Mouse (Mus musculus) urinary bladder, postnatal 4 days (tissue): ENCODE results near the gene Efemp1.
A peak's percentile ranks its signal among the peaks of the same experiment; 100 is the strongest.

ENCODE experiments used
- DNase-seq, 2 experiments: peaks; one replicate each; pipeline ENCODE4 v3.0.0; 2021 to 2022; ENCODE audit warnings: low spot score in 2 of 2

The Efemp1 gene

DNA sequence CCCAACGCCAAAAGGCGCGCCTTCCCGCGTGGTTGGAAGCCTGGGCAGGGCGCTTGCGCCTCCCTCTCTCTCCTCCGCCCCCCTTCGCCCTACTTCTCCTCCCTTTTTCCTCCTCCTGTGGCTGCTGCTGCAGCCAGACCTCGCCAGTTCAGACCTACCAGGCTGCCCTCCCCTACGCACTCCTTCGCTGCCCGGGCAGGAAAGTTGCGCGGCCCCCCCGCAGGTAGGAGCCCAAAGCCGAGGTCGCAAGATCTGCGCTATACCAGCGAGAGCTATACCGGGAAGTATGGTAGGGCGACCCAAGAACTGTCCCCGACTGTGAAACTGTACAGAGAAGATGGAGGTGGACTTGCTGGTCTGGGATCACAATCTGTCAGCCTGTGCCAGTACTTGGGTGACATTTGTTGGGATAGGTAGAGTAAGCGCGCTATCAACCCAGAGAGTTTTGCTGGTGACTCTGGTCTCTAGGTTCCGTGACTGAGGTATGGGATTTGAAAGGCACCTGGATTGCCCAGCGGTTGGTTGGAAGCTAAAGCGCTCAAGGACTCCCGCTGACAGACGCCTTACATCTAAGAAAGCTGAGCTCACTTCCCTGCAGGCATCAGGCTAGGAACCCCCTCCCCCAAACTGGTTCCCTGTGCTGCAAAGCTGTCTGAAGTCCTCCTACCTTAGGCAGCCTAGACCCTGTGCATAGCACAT, at the start of gene Efemp1:
Efemp1 (plus strand) TSS at position 103 of the 699 bp plus-strand sequence.
- DNase-seq = peak; percentile 30 to 61

DNA sequence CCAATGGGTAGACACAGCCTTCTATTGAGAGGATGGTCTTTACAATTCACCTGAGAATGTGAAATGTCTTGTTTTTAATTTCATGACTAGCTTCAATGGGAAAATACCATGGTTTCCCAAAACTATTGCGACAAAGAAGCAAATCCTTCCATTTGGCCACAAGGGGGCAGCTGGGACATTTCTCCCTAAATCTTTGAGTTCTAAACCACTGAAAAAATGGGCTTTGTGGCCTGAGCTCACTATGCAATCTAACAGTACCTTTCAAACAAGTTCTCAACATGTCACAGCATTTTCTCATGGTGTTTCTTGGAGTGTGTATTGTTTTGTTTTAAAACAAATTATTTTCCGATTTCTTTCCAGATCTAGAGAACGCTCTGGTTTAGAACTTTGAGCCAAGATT, 44.3 kb upstream of the Efemp1 start:
- no peak for DNase-seq

DNA sequence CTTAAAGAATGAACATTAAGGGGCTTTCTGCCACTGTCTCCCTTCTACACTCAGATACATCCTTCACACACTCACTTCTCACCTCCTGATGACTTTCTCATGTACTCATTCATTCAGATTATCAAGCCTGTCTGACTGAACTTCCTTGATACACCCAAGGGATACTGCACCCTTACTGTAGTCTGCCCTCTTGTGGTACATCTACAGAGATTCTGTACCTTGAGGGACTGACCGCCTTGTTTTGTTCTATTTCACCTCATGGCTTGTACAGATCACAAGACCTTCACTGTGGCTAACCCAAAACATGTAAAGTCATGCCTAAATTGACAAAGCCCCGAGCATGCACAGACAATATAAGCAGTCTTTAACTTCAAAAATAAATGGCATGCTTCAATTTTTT, 41.1 kb upstream of the Efemp1 start:
- DNase-seq = no peak

DNA sequence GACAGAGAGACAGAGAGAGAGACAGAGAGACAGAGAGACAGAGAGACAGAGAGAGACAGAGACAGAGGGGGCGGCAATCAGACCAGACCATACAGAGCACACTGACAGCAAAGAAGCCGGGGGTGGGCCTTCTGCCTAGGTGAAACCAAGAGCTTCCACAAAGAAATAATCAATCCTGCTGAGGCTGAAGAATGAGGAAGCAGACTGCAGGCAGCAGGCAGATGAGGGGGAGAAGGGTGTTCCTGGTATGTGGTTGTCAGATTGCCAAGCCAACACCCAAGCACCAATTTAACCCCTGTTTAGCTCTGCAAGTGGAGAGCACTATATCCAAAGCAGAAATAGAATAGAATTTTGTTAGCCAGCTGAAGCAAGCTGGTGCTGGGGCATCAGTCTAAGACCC, 40.4 kb upstream of the Efemp1 start:
- DNase-seq = peak in 1 of 2 experiments; percentile 26

DNA sequence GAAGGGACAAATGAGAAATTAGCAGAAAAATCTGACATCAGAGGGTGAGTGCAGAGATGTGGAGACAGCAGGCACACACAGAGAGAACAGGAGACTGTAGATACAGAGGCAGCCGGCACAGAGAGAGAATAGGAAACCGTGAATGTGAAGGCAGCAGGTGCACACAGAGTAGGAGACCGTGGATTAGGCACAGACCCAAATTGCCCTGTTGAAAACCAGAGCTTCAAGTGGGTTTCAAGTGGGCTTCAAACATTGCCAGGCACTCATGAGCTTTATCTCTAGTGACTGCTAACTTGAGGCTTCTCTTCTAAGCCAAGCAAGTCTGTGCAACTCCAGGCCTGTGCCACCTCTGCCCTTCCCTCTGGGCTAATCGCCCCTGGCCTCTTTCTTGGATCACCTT, 35.6 kb upstream of the Efemp1 start:
- DNase-seq = no peak

DNA sequence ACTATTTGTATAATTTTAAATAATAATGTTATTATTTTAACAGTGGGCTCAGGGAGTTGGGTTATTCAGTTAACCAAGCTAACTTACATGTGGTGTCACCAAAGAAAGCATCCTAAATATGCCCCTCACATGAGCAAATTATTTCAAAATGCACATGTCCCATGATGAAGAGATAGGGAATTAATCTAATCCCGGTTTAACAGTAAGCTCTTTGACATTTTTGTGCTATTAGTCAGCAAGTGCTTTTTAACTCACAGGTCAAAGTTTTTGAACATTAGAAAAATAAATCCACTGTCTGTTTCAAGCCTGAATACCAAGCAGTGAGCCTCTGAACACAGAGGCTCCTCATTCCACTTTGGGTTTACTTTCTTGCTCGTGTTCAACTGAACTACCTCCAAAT, 26.1 kb upstream of the Efemp1 start:
- DNase-seq = no peak

DNA sequence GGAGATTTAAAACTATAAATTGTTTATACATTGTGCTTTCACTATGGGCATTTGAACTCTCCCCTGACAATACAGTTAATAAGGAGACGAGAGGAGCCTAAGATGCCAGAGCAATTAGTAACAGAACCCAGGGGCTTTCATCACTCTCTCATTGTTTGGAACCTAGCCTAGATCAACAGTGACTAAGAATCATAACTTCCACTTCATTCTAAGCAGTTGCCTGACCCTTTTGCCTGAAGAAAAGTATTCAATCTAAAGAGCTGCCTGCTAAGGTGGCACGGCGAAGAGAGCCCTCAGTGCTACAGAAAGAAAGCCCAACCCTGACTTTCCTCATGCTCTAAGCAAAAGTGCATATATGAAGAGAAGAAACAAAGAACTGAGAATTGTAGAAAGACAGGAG, 19.2 kb upstream of the Efemp1 start:
- DNase-seq = no peak

DNA sequence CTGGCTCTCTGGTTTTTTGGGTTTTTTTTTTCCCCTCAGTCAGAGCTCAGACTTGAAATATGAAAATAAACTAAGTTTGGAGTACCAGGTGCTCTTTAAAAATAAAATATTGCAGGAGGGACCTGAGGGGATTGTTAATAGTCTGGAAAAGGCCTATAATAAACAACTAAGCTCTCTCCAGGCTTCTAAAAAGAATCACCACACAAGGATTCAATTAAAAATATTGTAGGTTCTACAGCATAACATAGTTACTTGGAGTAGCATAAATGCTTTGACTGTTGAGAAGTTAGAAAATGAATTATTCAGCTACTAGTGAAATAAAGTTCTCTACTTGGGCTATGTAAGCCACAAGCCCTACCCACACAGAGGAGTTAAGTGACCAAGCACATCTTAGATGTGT, 17.9 kb upstream of the Efemp1 start:
- no peak for DNase-seq

DNA sequence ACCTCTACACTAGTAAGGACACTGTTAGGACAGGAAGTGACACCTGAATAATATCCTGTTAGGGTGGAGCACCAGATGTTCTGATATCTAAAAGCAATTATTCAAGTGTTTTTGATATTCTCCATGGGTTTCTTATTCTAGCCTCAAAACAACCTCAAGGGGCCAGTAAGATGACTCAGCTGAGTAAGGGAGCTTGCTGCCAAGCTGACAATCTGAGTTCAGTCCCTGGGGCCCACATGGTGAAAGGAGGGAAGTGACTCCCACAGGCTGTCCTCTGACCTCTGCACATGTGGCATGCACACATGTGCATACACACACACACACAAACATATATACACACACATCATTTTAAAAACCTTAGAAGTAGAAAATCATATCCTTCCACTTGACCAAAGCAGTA, 3.2 kb upstream of the Efemp1 start:
- no peak for DNase-seq

DNA sequence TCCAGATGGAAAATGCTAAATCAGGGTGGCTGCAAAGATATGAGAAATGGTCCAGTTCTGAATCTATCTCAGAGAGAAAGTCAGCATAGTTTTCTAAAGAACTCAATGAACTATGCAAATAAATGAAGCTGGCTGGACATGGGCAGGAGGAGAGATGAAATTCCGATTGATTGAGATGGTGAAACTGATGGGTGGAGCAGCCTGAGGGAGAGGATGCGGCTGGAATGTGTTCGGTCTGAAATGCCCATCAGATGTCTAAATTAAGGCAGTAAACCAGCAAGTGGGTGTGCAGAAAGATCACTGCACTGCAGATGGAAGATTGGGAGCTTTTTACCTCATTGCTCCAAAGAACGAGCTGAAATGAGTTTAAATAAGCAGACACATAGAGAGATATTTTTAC, 1.4 kb upstream of the Efemp1 start:
- no peak for DNase-seq

DNA sequence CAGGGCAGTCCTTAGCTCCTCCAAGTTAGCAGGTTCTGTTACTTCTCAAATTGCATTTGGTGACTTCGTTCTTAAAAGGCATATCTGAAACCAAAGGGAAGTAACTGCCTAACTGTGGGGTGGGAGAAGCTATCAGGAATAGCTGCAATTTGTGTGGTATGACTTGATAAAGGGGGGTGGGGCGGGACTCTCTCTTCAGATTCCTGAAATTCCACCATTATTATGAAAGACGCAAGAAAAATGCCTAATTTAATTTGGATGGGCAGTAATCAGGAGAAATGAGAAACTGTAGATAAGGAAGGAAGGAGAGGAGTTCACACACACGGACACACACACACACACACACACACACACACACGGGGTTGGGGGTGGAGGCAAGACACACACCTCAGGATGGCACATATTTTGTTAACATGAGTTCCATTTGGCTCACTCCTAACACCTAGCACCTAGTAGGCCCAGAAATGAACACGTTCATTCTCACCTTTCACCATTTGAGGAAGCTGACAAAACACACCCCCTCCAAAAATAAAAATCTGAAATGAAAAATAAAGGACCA, 564 bp upstream of the Efemp1 start:
- DNase-seq = no peak

DNA sequence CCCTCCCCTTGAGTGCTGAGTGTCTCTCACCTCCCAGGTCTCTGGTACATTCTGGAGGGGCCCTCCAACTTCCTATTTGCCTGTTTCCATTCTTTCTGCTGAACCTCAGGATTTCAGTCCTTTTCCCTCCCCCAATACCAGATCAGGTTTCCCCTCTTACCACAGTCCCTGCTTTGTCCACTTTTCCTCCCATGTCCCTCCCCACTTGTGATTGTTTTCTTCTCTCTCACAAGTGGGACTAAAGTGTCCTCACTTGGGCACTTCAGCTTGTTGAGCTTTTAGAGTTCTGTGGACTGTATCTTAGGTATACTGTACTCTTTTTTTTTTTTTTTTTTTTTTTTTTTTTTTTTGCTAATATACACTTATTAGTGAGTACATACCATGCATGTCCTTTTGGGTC, 6.1 kb downstream of the Efemp1 start:
- no peak for DNase-seq

DNA sequence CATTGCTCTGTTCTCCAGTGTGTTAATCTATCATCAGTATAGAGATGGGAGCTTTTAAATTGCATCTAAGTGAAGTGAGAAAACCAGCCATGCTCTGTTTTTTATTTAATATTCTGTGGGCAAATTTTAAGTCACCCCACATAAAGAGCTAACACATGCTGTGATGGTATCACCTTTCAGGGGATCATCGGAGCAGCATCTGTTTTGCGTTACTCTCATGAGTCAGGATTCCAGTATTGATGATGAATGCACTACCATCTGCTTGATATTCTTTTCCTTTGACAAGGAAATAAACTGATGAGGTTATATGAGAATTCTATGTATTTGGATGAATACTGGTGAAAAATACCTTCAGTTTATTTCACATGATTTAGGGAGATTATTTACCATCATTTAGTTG, 16.1 kb downstream of the Efemp1 start:
- no peak for DNase-seq

DNA sequence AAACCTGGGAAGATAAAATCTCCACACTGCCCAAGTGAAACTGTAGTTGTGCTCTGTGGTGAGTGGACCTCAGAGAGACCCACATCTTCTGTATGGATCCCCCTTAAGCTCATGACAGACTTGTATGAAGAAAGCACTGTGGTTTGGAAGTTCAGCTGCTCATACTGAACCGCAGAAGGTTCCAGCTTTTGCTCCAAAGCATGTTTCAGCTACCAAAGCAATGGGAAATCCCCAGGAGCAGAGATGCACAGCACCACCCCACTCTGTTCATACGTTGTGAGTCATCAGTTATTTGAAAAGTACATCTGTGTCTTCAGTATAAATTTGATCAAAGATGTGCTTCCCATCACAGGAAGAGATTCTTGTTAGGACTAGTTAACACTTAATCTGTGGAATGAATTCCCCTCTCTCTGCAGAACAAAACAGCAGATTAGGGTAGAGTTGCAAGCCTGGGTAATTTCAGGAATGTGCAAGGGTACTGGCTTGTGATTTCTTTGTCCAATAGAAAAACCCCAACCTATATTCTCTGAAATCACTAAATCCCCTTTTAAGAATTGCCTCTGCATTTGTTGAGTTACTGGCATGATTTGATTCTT, 28.5 kb downstream of the Efemp1 start:
- DNase-seq = no peak

DNA sequence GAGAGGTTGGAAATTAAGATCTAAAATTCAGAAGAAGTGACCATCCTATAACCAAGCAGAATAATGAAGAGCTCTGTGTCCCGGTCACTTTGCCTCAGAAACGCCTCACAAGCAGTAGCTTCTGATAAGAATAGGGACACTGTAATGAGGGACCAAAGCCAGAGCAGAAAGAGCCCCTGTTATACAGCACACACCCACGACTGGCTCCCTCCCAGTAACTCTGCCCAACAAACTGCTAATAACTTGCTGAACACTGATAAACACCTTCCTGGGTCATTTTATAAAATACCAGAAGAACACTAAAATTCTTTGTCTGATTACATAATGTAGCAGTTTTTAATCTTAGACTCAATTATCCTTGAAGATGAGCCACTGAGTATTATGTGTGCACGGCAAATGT, 30.1 kb downstream of the Efemp1 start:
- DNase-seq = no peak

DNA sequence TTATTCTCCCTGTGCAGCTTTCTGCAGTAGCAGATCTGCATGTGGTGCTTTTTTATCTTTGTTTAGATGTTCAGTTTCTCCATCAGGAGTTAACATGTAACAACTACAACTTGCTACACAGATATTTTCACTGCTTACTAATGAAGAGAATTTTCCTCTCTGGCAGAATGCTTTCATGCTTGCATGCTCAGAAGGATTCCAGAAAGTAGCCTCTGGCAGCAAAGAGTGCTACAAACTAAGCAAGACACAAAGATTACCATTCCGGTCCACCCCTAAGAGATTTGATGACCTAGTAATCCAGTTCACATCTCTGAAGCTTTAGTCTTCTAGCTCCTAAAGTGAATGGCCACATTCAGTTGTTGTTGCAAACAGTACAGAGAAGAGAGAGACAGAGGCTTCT, 36.5 kb downstream of the Efemp1 start:
- no peak for DNase-seq

DNA sequence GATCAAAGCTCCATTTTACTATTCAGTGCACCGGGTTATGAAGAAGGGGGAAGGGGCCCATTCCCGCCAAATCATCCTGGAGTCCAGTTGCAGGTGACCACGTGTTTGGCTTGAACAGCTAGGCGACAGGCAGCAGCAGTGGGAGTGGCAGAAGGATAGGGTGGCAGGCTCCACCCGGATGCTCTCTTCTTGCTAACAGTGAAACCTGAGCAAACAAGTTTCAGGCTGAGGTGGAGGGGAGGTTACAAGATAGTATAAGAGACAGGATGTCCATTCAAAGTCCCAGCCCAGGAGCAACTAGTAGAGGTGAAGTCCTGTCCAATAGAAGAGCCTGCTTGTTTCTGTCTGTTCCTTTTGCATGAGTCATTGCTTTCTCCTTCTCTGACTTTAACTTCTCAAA, 38.5 kb downstream of the Efemp1 start:
- no peak for DNase-seq

DNA sequence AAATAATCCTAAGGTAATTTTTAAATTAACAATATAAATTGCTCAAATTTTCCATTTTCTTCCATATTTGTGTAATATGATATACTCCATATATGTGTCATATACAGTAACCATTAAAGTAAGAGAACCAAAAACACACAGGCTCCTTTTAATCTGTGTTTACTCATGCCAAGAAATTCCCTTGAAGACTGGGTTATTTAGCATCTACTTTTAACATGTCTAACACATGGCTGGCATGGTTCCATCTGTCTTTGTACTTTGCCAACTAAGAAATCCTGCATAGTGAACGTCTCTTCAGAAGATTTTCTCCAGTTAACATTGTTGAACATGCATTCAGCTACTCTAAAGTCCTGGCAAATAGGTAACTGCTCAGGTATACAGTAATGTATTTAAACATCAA, 46.4 kb downstream of the Efemp1 start:
- DNase-seq = no peak

DNA sequence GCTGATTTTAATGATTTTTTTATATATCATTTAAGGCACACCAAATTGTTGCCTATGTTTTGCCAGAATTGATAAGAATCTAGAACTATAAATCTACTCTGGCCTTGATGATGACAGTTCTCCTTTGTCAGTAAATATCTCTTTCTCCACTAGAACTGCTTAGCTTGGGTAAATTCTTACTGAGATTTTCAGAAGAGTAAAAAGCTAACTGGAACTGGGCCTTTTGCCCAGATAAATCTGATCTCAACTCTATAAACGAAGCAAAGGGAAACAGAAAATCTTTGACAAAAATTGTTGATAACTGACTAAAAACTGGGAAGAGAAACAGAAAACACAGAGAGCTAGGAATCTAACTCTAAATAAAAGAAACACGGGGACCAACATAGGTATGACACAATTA, 51.6 kb downstream of the Efemp1 start:
- DNase-seq = no peak

DNA sequence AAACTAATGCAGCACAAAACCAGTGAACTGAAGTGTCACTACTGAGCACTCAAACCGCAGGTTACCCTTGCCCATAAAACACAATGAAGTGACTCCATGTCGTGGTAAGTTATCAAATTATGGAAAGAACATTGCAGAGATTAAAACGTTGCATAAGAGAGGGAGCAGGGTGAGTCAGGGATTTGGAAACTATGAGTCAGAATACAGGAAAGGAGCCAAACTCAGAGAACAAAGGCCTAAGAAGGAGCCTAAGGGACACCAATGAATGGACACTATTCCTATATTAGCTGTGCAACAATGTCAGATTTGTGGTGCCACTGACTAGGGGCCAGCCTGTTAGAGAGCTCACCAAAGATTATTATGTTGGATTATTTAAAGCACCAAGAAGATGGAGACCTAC, 53.3 kb downstream of the Efemp1 start:
- no peak for DNase-seq

DNA sequence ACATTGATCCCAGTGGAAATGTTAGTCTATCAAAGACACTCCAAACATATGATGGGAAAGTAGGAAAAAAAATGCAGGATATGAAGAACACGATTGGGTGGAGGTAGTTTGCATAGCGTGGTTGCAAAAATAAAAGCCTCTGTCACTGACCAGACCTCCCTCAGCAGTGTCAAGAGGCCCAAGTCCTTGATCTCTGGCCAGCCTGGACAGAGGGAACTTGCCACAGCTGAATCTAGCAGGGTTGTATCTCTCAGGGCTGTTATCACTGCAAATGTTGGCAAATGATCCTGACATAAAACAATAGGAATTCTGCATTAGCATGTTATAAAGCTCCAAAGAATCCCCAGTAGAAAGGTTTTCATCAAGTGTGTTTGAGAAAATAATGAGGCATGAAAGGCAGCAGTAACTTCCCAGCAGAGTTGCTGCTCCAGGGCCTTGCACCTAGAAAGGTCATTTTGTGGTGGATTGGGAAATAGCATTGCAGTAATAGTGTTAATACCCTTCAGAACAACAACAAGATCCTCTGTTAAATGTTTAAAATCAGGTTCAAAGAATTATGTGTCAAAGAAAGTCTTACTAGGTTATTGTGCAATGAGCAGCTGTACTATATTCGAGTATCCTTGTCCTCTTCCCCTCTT, 56.0 kb downstream of the Efemp1 start:
- peak in 1 of 2 experiments; percentile 22 for DNase-seq

DNA sequence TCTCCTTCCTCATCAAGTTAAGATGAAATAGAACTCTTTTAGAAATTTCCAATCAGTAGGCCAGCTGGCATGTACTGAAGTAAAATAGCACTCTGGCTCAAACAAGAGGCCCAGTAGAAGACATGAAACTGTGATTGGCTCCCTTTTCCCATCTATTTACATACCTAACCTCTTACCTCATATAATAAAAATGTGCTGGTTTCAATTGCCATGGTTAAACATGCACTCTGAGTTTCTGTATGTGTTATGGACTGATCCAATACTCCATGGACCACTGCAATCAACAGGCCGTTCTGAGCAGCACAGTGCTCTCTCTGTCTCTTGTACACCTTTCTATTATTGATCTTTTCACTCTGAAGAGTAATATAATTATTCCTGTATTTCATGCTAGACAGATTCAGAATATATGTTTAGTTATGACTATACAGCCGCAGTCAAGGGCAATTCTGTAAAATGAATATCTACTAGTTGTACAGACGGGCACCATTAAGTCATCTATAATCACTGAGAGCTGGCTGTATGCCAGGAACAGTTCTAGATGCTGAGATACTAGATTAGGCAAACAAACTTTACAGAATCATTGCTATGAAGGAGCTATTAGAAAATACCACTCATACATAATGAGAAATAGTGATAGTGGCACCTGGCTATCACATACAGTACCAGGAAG, 59.6 kb downstream of the Efemp1 start:
- no peak for DNase-seq

DNA sequence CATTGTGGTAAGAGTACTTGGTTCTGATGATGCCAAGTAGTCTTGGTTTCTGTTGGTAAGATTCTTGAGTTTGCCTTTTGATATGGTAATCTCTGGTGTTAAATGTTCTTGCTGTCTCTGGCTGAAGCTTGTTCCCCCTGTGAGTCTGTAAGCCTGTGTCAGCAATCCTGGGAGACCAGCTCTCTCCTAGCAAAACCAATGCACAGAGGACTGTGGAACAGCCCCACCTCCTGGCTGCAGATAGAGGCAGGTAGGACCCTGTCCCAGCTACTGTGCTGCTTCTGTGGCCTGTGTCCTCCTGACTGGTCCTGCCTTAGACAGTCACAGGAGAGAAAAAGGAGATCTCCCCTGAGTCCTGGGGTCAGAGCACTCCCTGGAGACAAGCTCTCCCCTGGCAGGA, 81.4 kb downstream of the Efemp1 start:
- DNase-seq = no peak
